Mouse (Mus musculus): Measurements from ENCODE around the gene Tbx3. TPM values are rescaled to one million over a fixed set of nuclear protein-coding genes. Genes with fewer than 3 reads are reported as not detected.

Gene Tbx3
- total and polyA plus RNA-seq, 2 experiments from 2014 or later, result 1.1 to 4.0 TPM

DNA sequence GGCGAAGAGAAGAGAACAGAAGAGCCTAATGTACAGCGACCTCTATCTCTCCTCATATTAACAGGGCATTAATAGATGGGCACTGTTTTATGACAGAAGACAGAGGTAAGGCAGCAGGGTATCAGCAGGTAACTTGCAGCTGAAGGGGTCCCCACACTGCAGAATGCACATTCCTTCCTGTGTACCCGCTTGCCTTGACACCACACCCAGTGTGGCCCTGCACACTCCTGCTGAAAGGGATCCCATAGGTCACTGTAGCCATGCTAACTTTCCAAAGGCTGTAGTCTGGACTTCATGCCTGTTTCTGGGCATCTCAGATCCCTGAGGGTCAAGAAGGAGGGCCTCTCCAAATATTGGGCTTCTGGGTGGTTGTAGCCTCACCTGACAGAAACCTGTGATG is 42.4 kb upstream of the Tbx3 start:
- DNase-seq (ENCODE audit: low spot score) (no peak), ATAC-seq (ENCODE audit: low FRiP score) (no peak)
- Histone ChIP-seq H3K4me1 (ENCODE audit: insufficient read depth, low read length) (peaks cover 3% of the 10 kb centered on the region; the same call in 1 of the 2 replicates), H3K9me3 (ENCODE audit: low read length) (no peaks in the 10 kb centered on the region), H3K9ac (replicated peaks; ENCODE audit: low read length, poor library complexity, severe bottlenecking) (no peak overlapping the region), H3K27me3 (ENCODE audit: insufficient read depth, low read length) (peaks cover 42% of the 10 kb centered on the region), H3K4me2 (ENCODE audit: low read depth, low read length, poor library complexity, severe bottlenecking) (no peak overlapping the region), H3K27ac (ENCODE audit: low read depth, low read length) (no peak overlapping the region), H3K36me3 (ENCODE audit: insufficient read depth, low read length) (no peaks in the 10 kb centered on the region), H3K4me3 (ENCODE audit: low read depth, low read length) (no peak overlapping the region)
- no peak for TF ChIP-seq CTCF (IDR thresholded peaks at IDR 0.05)
- 85% methylated on average over 3 of the region's 3 CpGs for WGBS

DNA sequence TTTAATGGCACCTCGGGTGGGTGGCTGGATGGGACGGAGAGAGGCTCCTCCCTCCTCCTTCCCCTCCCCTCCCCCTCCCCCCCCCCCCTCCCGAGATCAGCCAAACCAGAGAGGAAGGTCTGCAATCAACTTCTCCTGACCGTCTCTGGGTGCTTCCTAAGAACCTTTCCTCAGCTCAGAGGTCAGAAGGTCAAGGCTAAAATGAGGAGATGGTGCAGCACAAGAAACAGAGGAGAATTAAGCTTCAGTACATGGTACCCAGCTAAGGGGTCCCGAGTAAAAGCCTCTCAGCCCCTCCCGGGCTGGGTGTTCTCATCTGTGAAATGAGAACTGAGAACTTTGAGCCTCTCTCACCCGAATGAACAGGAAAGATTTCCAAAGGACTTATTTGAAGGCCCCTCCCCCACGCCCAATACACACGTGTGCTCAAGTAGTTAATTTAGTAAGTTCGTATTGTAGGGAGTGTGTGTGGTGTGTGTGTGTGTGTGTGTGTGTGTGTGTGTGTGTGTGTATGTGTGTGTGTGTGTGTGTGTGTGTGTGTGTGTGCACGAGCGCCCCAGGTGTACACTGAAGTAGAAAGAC is 41.6 kb upstream of the Tbx3 start:
- ATAC-seq (ENCODE audit: low FRiP score), result no peak
- TF ChIP-seq CTCF (IDR thresholded peaks at IDR 0.05), result no peak
- DNase-seq (ENCODE audit: low spot score), result no peak
- Histone ChIP-seq H3K9me3 (ENCODE audit: low read length) (no peaks in the 10 kb centered on the region), H3K4me2 (ENCODE audit: low read depth, low read length, poor library complexity, severe bottlenecking) (no peak overlapping the region), H3K27me3 (ENCODE audit: insufficient read depth, low read length) (peaks cover 42% of the 10 kb centered on the region), H3K4me3 (ENCODE audit: low read depth, low read length) (no peak overlapping the region), H3K9ac (replicated peaks; ENCODE audit: low read length, poor library complexity, severe bottlenecking) (no peak overlapping the region), H3K4me1 (ENCODE audit: insufficient read depth, low read length) (peaks cover 3% of the 10 kb centered on the region; the same call in 1 of the 2 replicates), H3K36me3 (ENCODE audit: insufficient read depth, low read length) (no peaks in the 10 kb centered on the region), H3K27ac (ENCODE audit: low read depth, low read length) (no peak overlapping the region)
- 36% methylated on average over 11 of the region's 12 CpGs for WGBS

DNA sequence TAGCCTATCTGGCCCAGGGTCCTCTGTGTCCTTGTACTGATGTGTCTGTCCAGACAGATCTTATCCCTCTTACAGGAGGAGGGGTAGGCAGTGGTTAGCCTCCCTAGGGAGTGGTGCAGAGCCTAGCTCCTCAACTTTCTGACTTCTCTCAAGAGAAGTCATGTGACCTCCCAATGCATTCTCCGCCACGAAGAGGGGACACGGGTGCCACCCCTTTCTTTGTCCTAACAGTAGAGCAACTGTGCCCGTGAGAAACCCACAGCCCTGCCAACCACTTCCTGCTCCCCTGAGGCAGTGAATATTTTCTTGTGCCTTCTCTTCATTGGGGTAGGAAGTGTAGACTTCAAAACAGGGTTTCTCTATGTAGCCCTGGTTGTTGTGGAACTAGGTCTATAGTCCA is 36.9 kb upstream of the Tbx3 start:
- ATAC-seq (ENCODE audit: low FRiP score) (no peak), DNase-seq (ENCODE audit: low spot score) (no peak)
- H3K27ac ChIP-seq (ENCODE audit: low read depth, low read length), result no peak overlapping the region
- H3K27me3 ChIP-seq (ENCODE audit: insufficient read depth, low read length), result peaks cover 6% of the 10 kb centered on the region; the same call in 1 of the 2 replicates
- H3K36me3 ChIP-seq (ENCODE audit: insufficient read depth, low read length), result no peaks in the 10 kb centered on the region
- 87% methylated on average over 4 of the region's 4 CpGs for WGBS
- no peak overlapping the region for H3K4me2 ChIP-seq (ENCODE audit: low read depth, low read length, poor library complexity, severe bottlenecking)
- H3K9me3 ChIP-seq (ENCODE audit: low read length), result no peaks in the 10 kb centered on the region
- H3K4me3 ChIP-seq (ENCODE audit: low read depth, low read length), result no peak overlapping the region
- no peak overlapping the region for H3K9ac ChIP-seq (replicated peaks; ENCODE audit: low read length, poor library complexity, severe bottlenecking)
- no peaks in the 10 kb centered on the region for H3K4me1 ChIP-seq (ENCODE audit: insufficient read depth, low read length)
- TF ChIP-seq CTCF (IDR thresholded peaks at IDR 0.05), result no peak

DNA sequence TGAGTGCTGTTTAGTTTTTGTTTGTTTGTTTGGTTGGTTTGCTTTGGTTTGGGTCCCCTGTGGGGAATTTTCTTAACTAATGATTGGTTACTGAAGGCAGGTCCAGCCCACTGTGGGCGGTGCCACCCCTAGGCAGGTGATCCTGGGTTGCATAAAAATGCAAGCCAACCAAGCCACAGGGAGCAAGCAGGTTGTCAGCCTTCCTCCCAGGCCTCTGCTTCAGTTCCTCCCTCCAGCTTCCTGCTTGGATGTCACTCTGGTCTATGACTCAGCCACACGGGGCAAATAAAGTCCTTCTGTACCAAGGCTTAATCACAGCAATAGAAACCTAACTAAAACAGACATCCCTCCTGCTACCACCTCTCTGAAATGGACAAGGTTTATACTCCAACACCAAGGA is 35.6 kb upstream of the Tbx3 start:
- no peaks in the 10 kb centered on the region for H3K9me3 ChIP-seq (ENCODE audit: low read length)
- H3K4me2 ChIP-seq (ENCODE audit: low read depth, low read length, poor library complexity, severe bottlenecking), result no peak overlapping the region
- H3K4me3 ChIP-seq (ENCODE audit: low read depth, low read length), result no peak overlapping the region
- no peaks in the 10 kb centered on the region for H3K4me1 ChIP-seq (ENCODE audit: insufficient read depth, low read length)
- no peak overlapping the region for H3K9ac ChIP-seq (replicated peaks; ENCODE audit: low read length, poor library complexity, severe bottlenecking)
- ATAC-seq (ENCODE audit: low FRiP score) (no peak), DNase-seq (ENCODE audit: low spot score) (no peak)
- H3K27me3 ChIP-seq (ENCODE audit: insufficient read depth, low read length), result no peaks in the 10 kb centered on the region
- H3K36me3 ChIP-seq (ENCODE audit: insufficient read depth, low read length), result no peaks in the 10 kb centered on the region
- H3K27ac ChIP-seq (ENCODE audit: low read depth, low read length), result no peak overlapping the region
- 78% methylated on average over 2 of the region's 2 CpGs for WGBS
- TF ChIP-seq CTCF (IDR thresholded peaks at IDR 0.05), result no peak

DNA sequence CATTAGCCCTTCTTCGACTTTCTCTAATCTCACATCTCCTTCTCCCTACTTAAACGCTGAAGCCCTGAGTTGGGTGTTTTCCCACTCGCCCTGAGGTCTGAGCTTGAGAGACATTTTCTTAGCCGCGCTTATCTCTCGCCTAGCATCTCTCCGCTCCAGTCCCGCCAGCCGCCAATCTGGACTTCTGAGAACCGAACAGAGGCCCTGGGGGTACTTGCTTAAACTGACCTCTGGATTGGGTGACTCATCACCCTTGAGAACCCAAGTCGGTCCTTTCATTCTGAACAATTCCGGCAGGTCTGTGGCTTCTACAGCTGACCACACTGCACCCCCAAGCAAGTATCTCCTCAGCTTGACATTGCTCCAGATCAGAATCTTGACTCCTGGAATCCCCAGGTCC is 32.2 kb upstream of the Tbx3 start:
- WGBS, result 77% methylated on average over 12 of the region's 12 CpGs
- Histone ChIP-seq H3K27ac (ENCODE audit: low read depth, low read length) (no peak overlapping the region), H3K9ac (replicated peaks; ENCODE audit: low read length, poor library complexity, severe bottlenecking) (no peak overlapping the region), H3K27me3 (ENCODE audit: insufficient read depth, low read length) (no peaks in the 10 kb centered on the region), H3K4me2 (ENCODE audit: low read depth, low read length, poor library complexity, severe bottlenecking) (no peak overlapping the region), H3K4me3 (ENCODE audit: low read depth, low read length) (no peak overlapping the region), H3K4me1 (ENCODE audit: insufficient read depth, low read length) (no peaks in the 10 kb centered on the region), H3K36me3 (ENCODE audit: insufficient read depth, low read length) (no peaks in the 10 kb centered on the region), H3K9me3 (ENCODE audit: low read length) (no peaks in the 10 kb centered on the region)
- no peak for TF ChIP-seq CTCF (IDR thresholded peaks at IDR 0.05)
- DNase-seq (ENCODE audit: low spot score) (no peak), ATAC-seq (ENCODE audit: low FRiP score) (no peak)

DNA sequence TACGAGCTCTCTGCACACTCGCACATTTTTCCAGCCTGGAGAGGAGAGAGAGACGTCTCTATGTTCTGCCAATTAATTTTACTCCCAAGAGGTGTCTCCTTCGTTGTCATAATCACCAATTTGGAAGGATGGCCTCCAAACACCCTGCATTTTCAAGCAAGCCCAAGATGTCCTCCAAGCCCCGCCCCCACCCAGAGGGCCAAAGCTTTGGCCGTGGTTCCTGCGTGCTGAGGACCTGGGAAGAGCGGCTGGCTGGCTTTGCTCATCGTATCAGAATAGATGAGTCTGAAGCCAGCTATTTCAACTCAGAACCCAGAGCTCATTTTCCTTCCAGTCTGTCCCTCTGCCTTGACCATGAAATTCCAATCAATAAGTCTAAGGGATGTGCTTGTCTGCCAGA is 29.4 kb upstream of the Tbx3 start:
- DNase-seq (ENCODE audit: low spot score) (no peak), ATAC-seq (ENCODE audit: low FRiP score) (no peak)
- Histone ChIP-seq H3K4me1 (ENCODE audit: insufficient read depth, low read length) (no peaks in the 10 kb centered on the region), H3K9ac (replicated peaks; ENCODE audit: low read length, poor library complexity, severe bottlenecking) (no peak overlapping the region), H3K36me3 (ENCODE audit: insufficient read depth, low read length) (no peaks in the 10 kb centered on the region), H3K27me3 (ENCODE audit: insufficient read depth, low read length) (no peaks in the 10 kb centered on the region), H3K27ac (ENCODE audit: low read depth, low read length) (no peak overlapping the region), H3K4me3 (ENCODE audit: low read depth, low read length) (no peak overlapping the region), H3K9me3 (ENCODE audit: low read length) (no peaks in the 10 kb centered on the region), H3K4me2 (ENCODE audit: low read depth, low read length, poor library complexity, severe bottlenecking) (no peak overlapping the region)
- no peak for TF ChIP-seq CTCF (IDR thresholded peaks at IDR 0.05)
- 67% methylated on average over 9 of the region's 9 CpGs for WGBS

Data from midbrain, postnatal 0 days (tissue).